ENCODE assay signal across 18 mouse cellular contexts in genomic region chr1:171112986-171113385, GRCm38 (mm10). TPM values are rescaled to one million over a fixed set of nuclear protein-coding genes. Genes with fewer than 3 reads are reported as not detected.
DNase-seq lines count a peak whose midpoint lies in the region; ATAC-seq and TF ChIP-seq lines count a peak whose summit lies in the region.
"Had no signal": no experiment of that assay in that cellular context is flagged by ENCODE, and none has a peak within 500 bp of the region (broad histone marks: within the 10 kb centered on the region; RNA-seq: fewer than 3 reads in every experiment).

No protein-coding gene starts in this region.

- ATAC-seq in intestine, embryonic 15.5 days: no peak
- ATAC-seq in intestine, postnatal 0 days: no peak
- ATAC-seq in liver, embryonic 13.5 days (ENCODE audit: low read depth): no peak
- no peak for ATAC-seq in CD4-positive, CD25-positive, alpha-beta regulatory T cell, adult 4 months
- no peak for ATAC-seq in cerebellum, adult (ENCODE audit: insufficient number of reproducible peaks, low FRiP score, low TSS enrichment)
- ATAC-seq: forebrain, embryonic 15.5 days; hindbrain, postnatal 0 days had no signal

- H3K9ac ChIP-seq in intestine, embryonic 15.5 days: no peak overlapping the region
- no peak overlapping the region for H3K9ac ChIP-seq in intestine, postnatal 0 days (ENCODE audit: low read depth, low read length)
- 0 out of 2 replicates have a peak overlapping the region, but pooled peaks have one; percentile 73 for H3K9ac ChIP-seq in liver, embryonic 13.5 days
- H3K9ac ChIP-seq: stomach, embryonic 15.5 days had no signal

- H3K36me3 ChIP-seq in intestine, embryonic 15.5 days: no peaks in the 10 kb centered on the region
- H3K36me3 ChIP-seq in intestine, postnatal 0 days (ENCODE audit: control insufficient read depth, insufficient read depth): no peaks in the 10 kb centered on the region
- no peaks in the 10 kb centered on the region for H3K36me3 ChIP-seq in E14TG2a.4 (ENCODE audit: insufficient read depth, low read length)
- H3K36me3 ChIP-seq in liver, embryonic 13.5 days: no peaks in the 10 kb centered on the region
- H3K36me3 ChIP-seq: forebrain, embryonic 15.5 days; G1E; heart, embryonic 15.5 days; neural tube, embryonic 15.5 days; stomach, embryonic 15.5 days had no signal

- TF ChIP-seq CTCF in intestine, postnatal 0 days (IDR thresholded peaks at IDR 0.05; ENCODE audit: low read depth): no peak
- no peak for TF ChIP-seq CTCF in E14TG2a.4 (conservative IDR thresholded peaks at IDR 0.05; ENCODE audit: low read length)

- H3K9me3 ChIP-seq in intestine, embryonic 15.5 days: no peaks in the 10 kb centered on the region
- no peaks in the 10 kb centered on the region for H3K9me3 ChIP-seq in intestine, postnatal 0 days (ENCODE audit: control insufficient read depth)
- H3K9me3 ChIP-seq in E14TG2a.4 (ENCODE audit: low read length): peaks cover 28% of the 10 kb centered on the region
- no peaks in the 10 kb centered on the region for H3K9me3 ChIP-seq in liver, embryonic 13.5 days (replicated peaks)
- H3K9me3 ChIP-seq: forebrain, embryonic 15.5 days; G1E; heart, embryonic 15.5 days; neural tube, embryonic 15.5 days; stomach, embryonic 15.5 days had no signal

- no peak overlapping the region for H3K27ac ChIP-seq in intestine, embryonic 15.5 days
- H3K27ac ChIP-seq in intestine, postnatal 0 days (ENCODE audit: low read depth, low read length): no peak overlapping the region
- no peak overlapping the region for H3K27ac ChIP-seq in liver, embryonic 13.5 days
- H3K27ac ChIP-seq: forebrain, embryonic 15.5 days had no signal

- 62% methylated on average over 4 of the region's 4 CpGs for WGBS in intestine, embryonic 15.5 days
- 74% methylated on average over 4 of the region's 4 CpGs for WGBS in intestine, postnatal 0 days
- WGBS in liver, embryonic 13.5 days (ENCODE audit: insufficient replicate concordance): 69% methylated on average over 4 of the region's 4 CpGs

- H3K4me1 ChIP-seq in intestine, embryonic 15.5 days (replicated peaks): peaks cover 6% of the 10 kb centered on the region
- no peaks in the 10 kb centered on the region for H3K4me1 ChIP-seq in intestine, postnatal 0 days (replicated peaks; ENCODE audit: control insufficient read depth, insufficient read depth, low read length)
- peaks cover 25% of the 10 kb centered on the region for H3K4me1 ChIP-seq in E14TG2a.4 (replicated peaks; ENCODE audit: low read depth, low read length)
- H3K4me1 ChIP-seq in liver, embryonic 13.5 days (replicated peaks): peaks cover 71% of the 10 kb centered on the region

- H3K4me3 ChIP-seq in intestine, embryonic 15.5 days (replicated peaks): 0 out of 2 replicates have a peak overlapping the region, but pooled peaks have one; percentile 44
- H3K4me3 ChIP-seq in intestine, postnatal 0 days (ENCODE audit: low read depth, low read length): no peak overlapping the region
- 0 out of 2 replicates have a peak overlapping the region, but pooled peaks have one; percentile 79 for H3K4me3 ChIP-seq in E14TG2a.4 (replicated peaks; ENCODE audit: low read length)
- peak overlapping the region; percentile 61; the same call in 1 of the 2 replicates for H3K4me3 ChIP-seq in liver, embryonic 13.5 days (replicated peaks)

- no peaks in the 10 kb centered on the region for H3K27me3 ChIP-seq in intestine, embryonic 15.5 days (replicated peaks)
- H3K27me3 ChIP-seq in intestine, postnatal 0 days (replicated peaks; ENCODE audit: control insufficient read depth, insufficient read depth, low read length): no peaks in the 10 kb centered on the region
- H3K27me3 ChIP-seq in E14TG2a.4 (ENCODE audit: insufficient read depth, low read length): no peaks in the 10 kb centered on the region; the same call in 1 of the 2 replicates
- H3K27me3 ChIP-seq in liver, embryonic 13.5 days: no peaks in the 10 kb centered on the region
- H3K27me3 ChIP-seq: forebrain, embryonic 15.5 days; heart, embryonic 15.5 days; neural tube, embryonic 15.5 days; stomach, embryonic 15.5 days had no signal

- DNase-seq in A20 (ENCODE audit: low read depth, low spot score): peak; percentile 29
- no peak for DNase-seq in liver, embryonic 13.5 days
- no peak for DNase-seq in embryo, embryonic 10 days (ENCODE audit: low spot score)
- DNase-seq: gastrocnemius, postnatal 10 days; lung, adult 2 months; retina, postnatal 1 day had no signal

- no peak overlapping the region for H3K4me2 ChIP-seq in intestine, embryonic 15.5 days (replicated peaks)
- no peak overlapping the region for H3K4me2 ChIP-seq in intestine, postnatal 0 days (replicated peaks; ENCODE audit: low read depth)
- H3K4me2 ChIP-seq in liver, embryonic 13.5 days: peak overlapping the region; percentile 87

RNA-seq across cellular contexts. Expression of gene Cfap126, which starts 0.7 kb away (rescaled TPM):
- 1.7 and 1.8 TPM in 2 replicates for polyA plus RNA-seq in intestine, embryonic 15.5 days (2015; fragmentation: Nextera tagmentation; extraction: Ambion mirVana)
- 1.9 and 2.9 TPM in 2 replicates for polyA plus RNA-seq in intestine, postnatal 0 days (2015; fragmentation: Nextera tagmentation; extraction: Ambion mirVana)
- 1.8 and 2.5 TPM in 2 replicates for polyA plus RNA-seq in liver, embryonic 13.5 days (2015; fragmentation: Nextera tagmentation; extraction: Ambion mirVana)
- 1 to 10 TPM; 4.8 to 5.5 TPM for polyA plus RNA-seq in CD4-positive, CD25-positive, alpha-beta regulatory T cell, adult 4 months (2017; shearing (Covaris generic))

RNA-seq across cellular contexts. Expression of gene Sdhc, which starts 37.4 kb away (rescaled TPM):
- 360 and 387 TPM in 2 replicates for polyA plus RNA-seq in intestine, embryonic 15.5 days (2015; fragmentation: Nextera tagmentation; extraction: Ambion mirVana)
- polyA plus RNA-seq in intestine, postnatal 0 days (2015; fragmentation: Nextera tagmentation; extraction: Ambion mirVana): 439 and 453 TPM in 2 replicates
- 140 and 164 TPM in 2 replicates for polyA plus RNA-seq in liver, embryonic 13.5 days (2015; fragmentation: Nextera tagmentation; extraction: Ambion mirVana)
- 100 to 1,000 TPM; 135 to 150 TPM for polyA plus RNA-seq in CD4-positive, CD25-positive, alpha-beta regulatory T cell, adult 4 months (2017; shearing (Covaris generic))

RNA-seq across cellular contexts. Expression of gene Mpz, which starts 37.5 kb away (rescaled TPM):
- polyA plus RNA-seq in intestine, embryonic 15.5 days (2015; fragmentation: Nextera tagmentation; extraction: Ambion mirVana): 1.1 and 1.3 TPM in 2 replicates
- polyA plus RNA-seq in intestine, postnatal 0 days (2015; fragmentation: Nextera tagmentation; extraction: Ambion mirVana): 0.80 and 1.1 TPM in 2 replicates
- 0.14 TPM in 1 of 2 replicates, not detected in the other for polyA plus RNA-seq in liver, embryonic 13.5 days (2015; fragmentation: Nextera tagmentation; extraction: Ambion mirVana)
- polyA plus RNA-seq in CD4-positive, CD25-positive, alpha-beta regulatory T cell, adult 4 months (2017; shearing (Covaris generic)): not detected
- polyA plus RNA-seq: activated CD4-positive, CD25-positive, alpha-beta regulatory T cell, adult 4 months; G1E had no signal

RNA-seq across cellular contexts. Expression of gene Fcgr3, which starts 48.3 kb away (rescaled TPM):
- polyA plus RNA-seq in intestine, embryonic 15.5 days (2015; fragmentation: Nextera tagmentation; extraction: Ambion mirVana): 14.0 and 14.7 TPM in 2 replicates
- polyA plus RNA-seq in intestine, postnatal 0 days (2015; fragmentation: Nextera tagmentation; extraction: Ambion mirVana): 13.9 and 15.8 TPM in 2 replicates
- 17.9 and 23.1 TPM in 2 replicates for polyA plus RNA-seq in liver, embryonic 13.5 days (2015; fragmentation: Nextera tagmentation; extraction: Ambion mirVana)
- not detected for polyA plus RNA-seq in CD4-positive, CD25-positive, alpha-beta regulatory T cell, adult 4 months (2017; shearing (Covaris generic))
